11 mouse cellular contexts compared by ENCODE assay signal in the genomic region with DNA sequence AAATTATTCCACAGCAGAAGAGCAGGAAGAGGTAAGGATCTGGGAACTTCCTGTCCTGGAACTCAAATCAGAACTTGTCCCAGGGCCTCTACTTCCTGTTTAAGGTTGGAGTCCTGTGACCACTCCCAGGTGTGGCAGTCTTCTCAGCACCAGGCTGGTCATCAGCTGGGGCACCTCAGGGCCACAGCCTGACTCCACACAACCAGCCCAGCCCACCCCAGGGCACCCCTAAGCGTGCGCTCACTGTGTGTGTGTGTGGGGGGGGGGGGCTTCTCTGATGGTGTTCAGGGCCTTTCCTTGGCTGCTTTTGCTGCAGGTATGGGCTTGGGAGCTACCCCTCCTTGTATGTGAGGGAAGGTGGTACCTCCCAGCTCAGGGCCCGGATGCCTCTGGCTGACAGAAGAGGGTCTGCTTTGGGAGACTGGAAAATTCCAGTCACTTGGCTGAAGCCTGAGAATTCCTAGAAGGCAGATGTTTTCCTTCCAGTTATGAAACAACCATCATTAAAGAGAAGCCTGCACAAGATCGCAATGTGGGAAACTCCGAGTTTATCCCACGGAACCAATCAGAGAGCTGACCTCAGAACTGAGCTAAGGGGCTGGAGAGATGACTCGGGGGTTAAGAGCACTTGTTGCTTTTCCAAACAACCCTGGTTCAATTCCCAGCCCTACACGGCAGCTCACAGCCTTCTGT. TPM values are rescaled to one million over a fixed set of nuclear protein-coding genes. Genes with fewer than 3 reads are reported as not detected.
DNase-seq lines count a peak whose midpoint lies in the region; ATAC-seq lines count a peak whose summit lies in the region.
"Had no signal": no experiment of that assay in that cellular context is flagged by ENCODE, and none has a peak within 500 bp of the region (broad histone marks: within the 10 kb centered on the region; RNA-seq: fewer than 3 reads in every experiment).

No protein-coding gene starts in this region.

- peak; percentile 7; the same call in 1 of the 2 replicates for ATAC-seq in common myeloid progenitor, adult 5-6 weeks (replicated peaks; ENCODE audit: low read depth, poor library complexity, severe bottlenecking)
- 0 out of 2 replicates have a peak, but pooled peaks have one; percentile 20 for ATAC-seq in heart, embryonic 11.5 days (replicated peaks; ENCODE audit: insufficient number of reproducible peaks, low FRiP score, low TSS enrichment)
- ATAC-seq in megakaryocyte, adult 5-6 weeks (ENCODE audit: poor library complexity, severe bottlenecking), result peak; percentile 41; the same call in 1 of the 2 replicates

- no peaks in the 10 kb centered on the region for H3K36me3 ChIP-seq in heart, embryonic 11.5 days (ENCODE audit: control insufficient read depth, insufficient read depth, low read length)
- H3K36me3 ChIP-seq: hindbrain, embryonic 10.5 days had no signal

- DNase-seq in kidney, postnatal 14 days, result peak; percentile 66
- no peak for DNase-seq in thymus, postnatal 10 days (ENCODE audit: low spot score in 2 of 2)
- no peak for DNase-seq in frontal cortex, postnatal 10 days (ENCODE audit: low spot score in 2 of 2)
- DNase-seq in spleen, adult 18-20 months, result no peak
- DNase-seq: cerebellum, postnatal 36 days; thymus, postnatal 14 days had no signal

- H3K4me3 ChIP-seq in heart, embryonic 11.5 days (ENCODE audit: low read depth, low read length), result no peak overlapping the region
- H3K4me3 ChIP-seq: hindbrain, embryonic 10.5 days had no signal

- H3K9me3 ChIP-seq in heart, embryonic 11.5 days (replicated peaks; ENCODE audit: control insufficient read depth, low read length), result no peaks in the 10 kb centered on the region
- H3K9me3 ChIP-seq: hindbrain, embryonic 10.5 days had no signal

- peaks cover 36% of the 10 kb centered on the region for H3K27me3 ChIP-seq in heart, embryonic 11.5 days (ENCODE audit: control insufficient read depth, insufficient read depth, low read length)

- no peak overlapping the region for H3K9ac ChIP-seq in heart, embryonic 11.5 days (ENCODE audit: low read depth, low read length)

- peaks cover 11% of the 10 kb centered on the region for H3K4me1 ChIP-seq in heart, embryonic 11.5 days (ENCODE audit: control insufficient read depth, insufficient read depth, low read length)

- H3K4me2 ChIP-seq in heart, embryonic 11.5 days, result no peak overlapping the region

- peak overlapping the region; percentile 50; the same call in 1 of the 2 replicates for H3K27ac ChIP-seq in heart, embryonic 11.5 days (ENCODE audit: low read depth, low read length)
- H3K27ac ChIP-seq: hindbrain, embryonic 10.5 days had no signal

- 63% methylated on average over 8 of the region's 8 CpGs for WGBS in heart, embryonic 11.5 days (ENCODE audit: insufficient replicate concordance)

RNA-seq across cellular contexts. Expression of gene Ifitm1, which starts 4.6 kb away (rescaled TPM):
- total RNA-seq in common myeloid progenitor, adult 5-6 weeks (2017), result 120 and 124 TPM in 2 replicates
- polyA plus RNA-seq in heart, embryonic 11.5 days (2014; fragmentation: Nextera tagmentation; extraction: Ambion mirVana), result 4.8 and 7.6 TPM in 2 replicates
- total RNA-seq in megakaryocyte, adult 5-6 weeks (2015), result 110 and 111 TPM in 2 replicates
- 48.4 and 56.3 TPM in 2 replicates for total RNA-seq in megakaryocyte, adult 5-6 weeks (2017)

RNA-seq across cellular contexts. Expression of gene Ifitm2, which starts 15.8 kb away (rescaled TPM):
- 275 and 332 TPM in 2 replicates for total RNA-seq in common myeloid progenitor, adult 5-6 weeks (2017)
- 420 and 429 TPM in 2 replicates for polyA plus RNA-seq in heart, embryonic 11.5 days (2014; fragmentation: Nextera tagmentation; extraction: Ambion mirVana)
- total RNA-seq in megakaryocyte, adult 5-6 weeks (2015), result 773 and 813 TPM in 2 replicates
- 401 and 447 TPM in 2 replicates for total RNA-seq in megakaryocyte, adult 5-6 weeks (2017)

RNA-seq across cellular contexts. Expression of gene Gm45717, which starts 15.9 kb away (rescaled TPM):
- total RNA-seq in common myeloid progenitor, adult 5-6 weeks (2017), result 0.96 TPM in 1 of 2 replicates, not detected in the other
- 0.46 TPM in 1 of 2 replicates, not detected in the other for polyA plus RNA-seq in heart, embryonic 11.5 days (2014; fragmentation: Nextera tagmentation; extraction: Ambion mirVana)
- total RNA-seq in megakaryocyte, adult 5-6 weeks (2015), result not detected in 2 replicates
- 0.88 TPM in 1 of 2 replicates, not detected in the other for total RNA-seq in megakaryocyte, adult 5-6 weeks (2017)
- polyA plus RNA-seq: liver, embryonic 16.5 days had no signal

RNA-seq across cellular contexts. Expression of gene Ifitm5, which starts 21.5 kb away (rescaled TPM):
- not detected in 2 replicates for total RNA-seq in common myeloid progenitor, adult 5-6 weeks (2017)
- 0.34 TPM in 1 of 2 replicates, not detected in the other for polyA plus RNA-seq in heart, embryonic 11.5 days (2014; fragmentation: Nextera tagmentation; extraction: Ambion mirVana)
- total RNA-seq in megakaryocyte, adult 5-6 weeks (2015), result 0.78 and 2.3 TPM in 2 replicates
- 1.3 TPM in 1 of 2 replicates, not detected in the other for total RNA-seq in megakaryocyte, adult 5-6 weeks (2017)

RNA-seq across cellular contexts. Expression of gene Pgghg, which starts 30.4 kb away (rescaled TPM):
- 8.0 and 12.1 TPM in 2 replicates for total RNA-seq in common myeloid progenitor, adult 5-6 weeks (2017)
- polyA plus RNA-seq in heart, embryonic 11.5 days (2014; fragmentation: Nextera tagmentation; extraction: Ambion mirVana), result 11.1 and 12.0 TPM in 2 replicates
- total RNA-seq in megakaryocyte, adult 5-6 weeks (2015), result 8.7 and 9.3 TPM in 2 replicates
- total RNA-seq in megakaryocyte, adult 5-6 weeks (2017), result 7.8 and 10.2 TPM in 2 replicates
